Mouse (Mus musculus): ENCODE measurements around the gene Mylk. TPM values are rescaled to one million over a fixed set of nuclear protein-coding genes. Genes with fewer than 3 reads are reported as not detected.

Gene Mylk
- polyA plus RNA-seq, 1 experiment from 2014 or later, result 6.9 TPM

DNA sequence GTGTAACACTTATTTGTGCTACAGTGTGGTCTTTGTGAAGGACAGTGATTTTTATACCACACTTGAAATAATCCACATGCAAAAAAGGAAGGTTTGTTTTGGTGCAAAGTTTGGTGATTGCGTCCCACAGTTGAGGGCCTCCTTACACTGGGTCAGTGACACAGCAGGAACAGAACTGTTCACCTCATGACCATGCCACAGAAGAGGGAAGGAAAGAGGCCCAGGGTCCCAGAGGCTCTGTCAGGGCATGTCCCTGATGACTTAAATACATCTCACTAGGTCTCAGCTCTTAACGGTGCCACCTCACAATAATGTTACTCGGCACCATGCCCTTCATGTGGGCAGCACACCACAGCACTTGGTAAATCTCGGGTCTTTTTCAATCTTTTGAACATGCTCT is 280.3 kb downstream of the Mylk start:
- H3K4me1 ChIP-seq (ENCODE audit: control insufficient read depth, low read depth, low read length), result no peaks in the 10 kb centered on the region; the same call in 1 of the 2 replicates
- no peak for ATAC-seq (ENCODE audit: low read depth)
- H3K4me2 ChIP-seq (ENCODE audit: low read depth, low read length), result no peak overlapping the region
- H3K27me3 ChIP-seq (ENCODE audit: control insufficient read depth, insufficient read depth, low read depth, low read length), result peaks cover 4% of the 10 kb centered on the region; the same call in 1 of the 2 replicates
- H3K4me3 ChIP-seq (ENCODE audit: low read depth, low read length), result no peak overlapping the region
- H3K9ac ChIP-seq (ENCODE audit: low read depth, low read length), result no peak overlapping the region
- WGBS (ENCODE audit: insufficient replicate concordance), result 70% methylated on average over 4 of the region's 4 CpGs
- H3K9me3 ChIP-seq (replicated peaks; ENCODE audit: control insufficient read depth, low read length), result no peaks in the 10 kb centered on the region
- peaks cover 3% of the 10 kb centered on the region; the same call in 1 of the 2 replicates for H3K36me3 ChIP-seq (ENCODE audit: control insufficient read depth, insufficient read depth)
- no peak overlapping the region for H3K27ac ChIP-seq (ENCODE audit: low read length)

DNA sequence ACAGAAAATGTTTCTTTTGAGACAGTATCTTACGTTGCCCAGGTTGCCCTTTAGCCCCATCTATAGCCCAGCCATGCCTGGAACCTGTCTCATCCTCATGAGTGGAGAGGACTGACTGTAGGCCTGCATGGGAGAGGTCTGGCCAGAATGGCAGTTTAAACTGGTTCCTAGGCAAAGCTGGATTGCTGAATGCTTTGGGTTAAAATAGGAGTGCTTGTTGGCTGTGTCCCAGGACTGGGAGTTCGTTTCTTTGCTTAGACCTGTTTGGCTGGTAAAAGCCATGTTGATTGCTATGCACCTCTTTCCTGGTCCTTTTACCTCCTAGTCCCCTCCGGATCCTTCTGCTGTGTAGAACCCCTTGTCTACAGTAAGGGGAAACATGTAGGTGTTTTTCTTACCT is 288.2 kb downstream of the Mylk start:
- ATAC-seq (ENCODE audit: low read depth), result 0 out of 2 replicates have a peak, but pooled peaks have one; percentile 11
- 64% methylated on average over 3 of the region's 3 CpGs for WGBS (ENCODE audit: insufficient replicate concordance)
- Histone ChIP-seq H3K27ac (ENCODE audit: low read length) (peak overlapping the region; percentile 65), H3K4me2 (ENCODE audit: low read depth, low read length) (no peak overlapping the region), H3K4me1 (ENCODE audit: control insufficient read depth, low read depth, low read length) (peaks cover 14% of the 10 kb centered on the region), H3K27me3 (ENCODE audit: control insufficient read depth, insufficient read depth, low read depth, low read length) (no peaks in the 10 kb centered on the region), H3K9ac (ENCODE audit: low read depth, low read length) (no peak overlapping the region), H3K36me3 (ENCODE audit: control insufficient read depth, insufficient read depth) (peaks cover 3% of the 10 kb centered on the region; the same call in 1 of the 2 replicates), H3K9me3 (replicated peaks; ENCODE audit: control insufficient read depth, low read length) (no peaks in the 10 kb centered on the region), H3K4me3 (ENCODE audit: low read depth, low read length) (no peak overlapping the region)

DNA sequence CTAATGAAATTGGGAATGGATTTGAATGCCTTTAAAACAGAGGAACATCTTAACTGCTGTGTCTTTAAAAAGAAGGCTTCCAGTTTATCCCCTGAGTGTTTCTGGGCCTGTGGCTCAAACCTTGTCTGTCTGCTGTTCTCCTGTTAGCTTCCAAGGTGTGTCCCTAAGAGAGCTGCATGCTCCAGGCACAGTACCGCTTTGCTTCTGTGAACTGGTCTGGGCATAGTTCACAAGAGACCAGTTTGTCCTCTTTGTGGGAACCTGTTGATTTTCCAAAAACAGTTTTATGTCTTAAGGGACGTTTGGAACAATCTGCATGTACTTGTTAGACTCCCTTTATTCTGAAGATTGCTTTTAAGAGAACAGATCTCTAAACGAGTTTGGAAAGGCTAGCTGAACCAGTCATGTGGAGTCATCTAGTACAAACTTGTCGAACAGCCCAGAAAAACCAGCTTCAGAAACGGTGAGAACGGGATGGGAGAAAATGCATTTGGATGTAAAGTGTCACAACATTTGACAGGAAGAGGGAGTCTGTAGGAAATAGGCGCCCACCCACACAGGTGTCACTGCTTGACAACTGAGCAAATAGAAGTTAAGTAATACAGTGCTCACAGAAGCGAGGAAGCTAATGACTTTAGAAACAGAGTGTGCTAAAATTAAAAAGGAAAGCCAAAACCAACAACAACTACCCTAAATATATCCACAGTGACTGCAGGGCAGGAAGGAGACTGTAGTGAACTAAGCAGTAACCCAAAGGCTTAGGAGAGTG is 289.0 kb downstream of the Mylk start:
- Histone ChIP-seq H3K27me3 (ENCODE audit: control insufficient read depth, insufficient read depth, low read depth, low read length) (no peaks in the 10 kb centered on the region), H3K27ac (ENCODE audit: low read length) (peak overlapping the region; percentile 65), H3K9ac (ENCODE audit: low read depth, low read length) (no peak overlapping the region), H3K36me3 (ENCODE audit: control insufficient read depth, insufficient read depth) (no peaks in the 10 kb centered on the region), H3K9me3 (replicated peaks; ENCODE audit: control insufficient read depth, low read length) (no peaks in the 10 kb centered on the region), H3K4me2 (ENCODE audit: low read depth, low read length) (no peak overlapping the region), H3K4me1 (ENCODE audit: control insufficient read depth, low read depth, low read length) (peaks cover 14% of the 10 kb centered on the region), H3K4me3 (ENCODE audit: low read depth, low read length) (no peak overlapping the region)
- peak; percentile 72 for ATAC-seq (ENCODE audit: low read depth)
- WGBS (ENCODE audit: insufficient replicate concordance), result 47% methylated on average over 8 of the region's 8 CpGs

DNA sequence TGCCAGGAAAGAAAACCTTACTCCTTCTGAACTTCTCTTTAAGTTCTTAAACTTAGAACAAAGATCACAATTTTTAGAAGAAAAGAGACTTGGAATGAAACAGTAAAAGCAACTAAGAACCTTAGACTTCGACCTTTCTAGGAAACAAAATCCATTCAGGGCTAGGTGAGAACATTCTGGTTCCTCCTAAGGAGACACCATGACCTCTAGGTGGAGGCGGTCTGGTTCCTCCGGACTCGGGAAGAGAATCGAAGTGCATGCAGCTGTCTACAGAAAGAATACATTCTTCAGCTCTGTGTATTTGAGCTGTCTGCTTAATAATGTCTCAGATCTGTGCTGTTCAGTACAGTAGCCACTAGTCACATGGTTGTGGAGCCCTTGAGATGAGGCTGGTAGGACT is 290.0 kb downstream of the Mylk start:
- Histone ChIP-seq H3K9ac (ENCODE audit: low read depth, low read length) (no peak overlapping the region), H3K4me1 (ENCODE audit: control insufficient read depth, low read depth, low read length) (peaks cover 14% of the 10 kb centered on the region), H3K4me2 (ENCODE audit: low read depth, low read length) (no peak overlapping the region), H3K27me3 (ENCODE audit: control insufficient read depth, insufficient read depth, low read depth, low read length) (no peaks in the 10 kb centered on the region), H3K4me3 (ENCODE audit: low read depth, low read length) (no peak overlapping the region), H3K27ac (ENCODE audit: low read length) (no peak overlapping the region), H3K9me3 (replicated peaks; ENCODE audit: control insufficient read depth, low read length) (no peaks in the 10 kb centered on the region), H3K36me3 (ENCODE audit: control insufficient read depth, insufficient read depth) (no peaks in the 10 kb centered on the region)
- ATAC-seq (ENCODE audit: low read depth), result no peak
- 86% methylated on average over 5 of the region's 5 CpGs for WGBS (ENCODE audit: insufficient replicate concordance)

DNA sequence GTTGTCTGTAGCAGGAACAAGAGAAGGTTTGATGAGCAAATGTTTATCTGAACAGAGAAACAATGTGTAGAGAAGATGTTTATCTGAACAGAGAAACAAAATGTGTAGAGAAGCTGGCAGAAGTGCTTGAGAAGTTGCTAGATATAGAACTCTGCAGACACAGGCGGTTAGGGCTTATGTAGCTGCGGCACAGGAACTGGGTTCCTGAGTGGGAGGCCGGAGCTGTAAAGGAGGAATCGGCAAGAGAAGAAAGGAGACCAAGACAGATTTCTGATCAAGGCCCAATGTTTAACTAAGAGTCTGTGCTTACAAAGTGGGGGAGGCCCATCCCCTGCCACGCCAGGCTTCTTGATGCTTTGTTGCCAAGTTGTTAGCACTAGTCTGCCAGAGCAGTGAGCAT is 291.7 kb downstream of the Mylk start:
- Histone ChIP-seq H3K4me1 (ENCODE audit: control insufficient read depth, low read depth, low read length) (peaks cover 14% of the 10 kb centered on the region), H3K9me3 (replicated peaks; ENCODE audit: control insufficient read depth, low read length) (no peaks in the 10 kb centered on the region), H3K27ac (ENCODE audit: low read length) (no peak overlapping the region), H3K36me3 (ENCODE audit: control insufficient read depth, insufficient read depth) (no peaks in the 10 kb centered on the region), H3K4me3 (ENCODE audit: low read depth, low read length) (no peak overlapping the region), H3K9ac (ENCODE audit: low read depth, low read length) (no peak overlapping the region), H3K4me2 (ENCODE audit: low read depth, low read length) (no peak overlapping the region), H3K27me3 (ENCODE audit: control insufficient read depth, insufficient read depth, low read depth, low read length) (no peaks in the 10 kb centered on the region)
- ATAC-seq (ENCODE audit: low read depth), result no peak
- WGBS (ENCODE audit: insufficient replicate concordance), result 81% methylated on average over 5 of the region's 5 CpGs

DNA sequence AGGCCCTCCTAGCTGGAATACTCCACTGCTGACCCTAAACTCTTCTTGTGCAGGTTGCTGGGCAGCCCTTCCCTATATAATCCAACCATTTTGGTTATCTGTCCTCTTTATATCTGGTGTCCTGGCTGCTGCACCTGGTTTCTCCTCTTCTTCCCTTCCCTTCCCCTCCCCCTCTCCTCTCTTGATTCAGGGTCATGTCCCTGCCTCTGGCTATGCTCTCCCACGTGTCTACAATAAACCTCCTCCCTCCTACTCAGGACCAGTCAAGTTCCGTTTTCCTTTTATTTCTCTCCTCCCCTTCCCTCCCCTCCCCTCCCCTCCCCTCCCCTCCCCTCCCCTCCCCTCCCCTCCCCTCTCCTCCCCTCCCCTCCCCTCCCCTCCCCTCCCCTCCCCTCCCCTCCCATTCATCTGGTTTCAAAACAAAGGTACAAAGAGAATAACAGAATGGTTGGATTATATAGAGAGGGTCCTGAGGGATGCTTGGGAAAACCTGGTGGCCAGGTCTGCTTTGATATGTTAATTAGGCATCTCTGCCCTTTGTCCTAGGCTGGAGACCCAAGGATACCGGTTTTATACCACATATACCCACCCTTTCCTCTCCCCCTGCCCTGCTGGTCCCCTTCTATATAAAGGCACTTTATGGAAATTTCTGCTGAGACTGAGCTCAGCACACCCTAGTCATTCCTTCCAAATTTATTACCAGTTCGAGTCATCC is 293.5 kb downstream of the Mylk start:
- ATAC-seq (ENCODE audit: low read depth), result no peak
- WGBS (ENCODE audit: insufficient replicate concordance), result 37% methylated on average over 4 of the region's 4 CpGs
- Histone ChIP-seq H3K9ac (ENCODE audit: low read depth, low read length) (no peak overlapping the region), H3K9me3 (replicated peaks; ENCODE audit: control insufficient read depth, low read length) (no peaks in the 10 kb centered on the region), H3K4me3 (ENCODE audit: low read depth, low read length) (no peak overlapping the region), H3K4me2 (ENCODE audit: low read depth, low read length) (no peak overlapping the region), H3K36me3 (ENCODE audit: control insufficient read depth, insufficient read depth) (0 out of 2 replicates have a peak, but pooled peaks cover 2% of the 10 kb centered on the region), H3K27ac (ENCODE audit: low read length) (no peak overlapping the region), H3K4me1 (ENCODE audit: control insufficient read depth, low read depth, low read length) (peaks cover 10% of the 10 kb centered on the region), H3K27me3 (ENCODE audit: control insufficient read depth, insufficient read depth, low read depth, low read length) (no peaks in the 10 kb centered on the region)

DNA sequence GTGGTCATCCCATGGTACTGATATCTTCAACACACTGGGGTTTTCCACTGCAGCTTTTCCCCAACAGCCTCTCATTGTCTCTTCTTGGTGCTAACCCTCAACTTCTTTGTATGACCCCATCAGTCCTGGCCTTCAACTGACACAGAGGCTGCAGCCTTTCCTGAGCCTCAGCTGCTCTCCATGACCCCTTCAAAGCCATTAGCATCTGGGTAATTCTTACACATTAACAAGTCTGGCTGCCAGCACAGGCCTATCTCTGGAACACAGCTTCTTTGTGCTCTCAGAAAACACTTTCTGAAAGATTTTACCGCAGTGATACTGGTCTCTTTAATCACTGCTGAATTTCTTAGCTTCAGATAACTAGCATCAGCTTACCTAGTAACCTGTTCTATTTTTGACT is 295.1 kb downstream of the Mylk start:
- no peak overlapping the region for H3K4me2 ChIP-seq (ENCODE audit: low read depth, low read length)
- no peak overlapping the region for H3K9ac ChIP-seq (ENCODE audit: low read depth, low read length)
- peaks cover 5% of the 10 kb centered on the region for H3K4me1 ChIP-seq (ENCODE audit: control insufficient read depth, low read depth, low read length)
- no peaks in the 10 kb centered on the region for H3K9me3 ChIP-seq (replicated peaks; ENCODE audit: control insufficient read depth, low read length)
- H3K27me3 ChIP-seq (ENCODE audit: control insufficient read depth, insufficient read depth, low read depth, low read length), result no peaks in the 10 kb centered on the region
- no peak overlapping the region for H3K27ac ChIP-seq (ENCODE audit: low read length)
- ATAC-seq (ENCODE audit: low read depth), result no peak
- 83% methylated on average over 1 of the region's 1 CpGs for WGBS (ENCODE audit: insufficient replicate concordance)
- H3K36me3 ChIP-seq (ENCODE audit: control insufficient read depth, insufficient read depth), result 0 out of 2 replicates have a peak, but pooled peaks cover 2% of the 10 kb centered on the region
- no peak overlapping the region for H3K4me3 ChIP-seq (ENCODE audit: low read depth, low read length)

DNA sequence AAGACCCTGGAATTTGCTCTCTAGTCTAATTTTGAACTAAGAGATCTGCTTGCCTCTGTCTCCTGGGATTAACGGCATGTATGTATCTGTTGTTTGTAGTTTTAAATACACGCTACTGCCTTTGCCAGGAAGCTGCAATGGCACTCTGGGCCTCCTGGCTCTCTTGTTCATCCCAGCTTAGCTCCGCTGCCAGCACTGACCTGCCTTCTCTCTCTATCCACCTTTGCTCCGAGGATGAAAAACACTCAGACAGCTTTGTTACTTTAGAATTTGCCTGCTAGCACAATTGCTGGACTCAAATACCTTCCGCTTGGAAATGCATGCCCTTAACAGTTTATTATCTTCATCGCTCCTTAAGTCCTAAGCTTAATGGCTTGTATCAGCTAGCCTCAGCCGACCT is 296.0 kb downstream of the Mylk start:
- no peak for ATAC-seq (ENCODE audit: low read depth)
- no peaks in the 10 kb centered on the region for H3K9me3 ChIP-seq (replicated peaks; ENCODE audit: control insufficient read depth, low read length)
- H3K36me3 ChIP-seq (ENCODE audit: control insufficient read depth, insufficient read depth), result 0 out of 2 replicates have a peak, but pooled peaks cover 2% of the 10 kb centered on the region
- H3K27ac ChIP-seq (ENCODE audit: low read length), result no peak overlapping the region
- H3K27me3 ChIP-seq (ENCODE audit: control insufficient read depth, insufficient read depth, low read depth, low read length), result no peaks in the 10 kb centered on the region
- WGBS (ENCODE audit: insufficient replicate concordance), result 82% methylated on average over 7 of the region's 7 CpGs
- H3K4me1 ChIP-seq (ENCODE audit: control insufficient read depth, low read depth, low read length), result peaks cover 5% of the 10 kb centered on the region
- no peak overlapping the region for H3K4me2 ChIP-seq (ENCODE audit: low read depth, low read length)
- H3K9ac ChIP-seq (ENCODE audit: low read depth, low read length), result no peak overlapping the region
- H3K4me3 ChIP-seq (ENCODE audit: low read depth, low read length), result no peak overlapping the region
